Mouse (Mus musculus) embryonic facial prominence, embryonic 11.5 days (tissue): ENCODE measurements around the gene C1qtnf1. TPM values are rescaled to one million over a fixed set of nuclear protein-coding genes. Genes with fewer than 3 reads are reported as not detected.

Experiments used
- ATAC-seq: fragments of 200-750 bp; cut with Nextera tagmentation; replicated peaks from 2 replicates; pipeline ENCODE4 v1.8.0; 2017; ENCODE audit warnings: low read depth; ENCODE audit not compliant: insufficient number of reproducible peaks, low FRiP score, low TSS enrichment
- DNase-seq: peaks from one replicate; pipeline ENCODE4 v3.0.0-alpha.2; 2015; ENCODE audit warnings: low spot score
- H3K27ac ChIP-seq: fragments of 300-500 bp; sonication (generic); replicated peaks from 2 replicates; pipeline ENCODE4 v1.5.1; 2014; ENCODE audit warnings: mild to moderate bottlenecking, low read depth, low read length, control low read depth
- H3K27me3 ChIP-seq: fragments of 300-500 bp; sonication (generic); 2 replicates; pipeline ENCODE4 v1.6.1; 2014; ENCODE audit warnings: mild to moderate bottlenecking, low read length, moderate library complexity, mixed read lengths; ENCODE audit not compliant: control insufficient read depth, insufficient read depth
- H3K36me3 ChIP-seq: fragments of 300-500 bp; sonication (generic); replicated peaks from 2 replicates; pipeline ENCODE4 v1.6.1; 2014; ENCODE audit warnings: low read depth, mild to moderate bottlenecking, low read length, moderate library complexity, mixed read lengths; ENCODE audit not compliant: control insufficient read depth, insufficient read depth
- H3K4me1 ChIP-seq: fragments of 300-500 bp; sonication (generic); 2 replicates; pipeline ENCODE4 v1.6.1; 2014; ENCODE audit warnings: low read length, mixed read lengths; ENCODE audit not compliant: control insufficient read depth, insufficient read depth
- H3K4me2 ChIP-seq: fragments of 300-500 bp; sonication (generic); 2 replicates; pipeline ENCODE4 v1.6.1; 2014; ENCODE audit warnings: low read depth, mild to moderate bottlenecking, control low read depth, low read length, moderate library complexity
- H3K4me3 ChIP-seq: fragments of 300-500 bp; sonication (generic); 2 replicates; pipeline ENCODE4 v1.5.1; 2014; ENCODE audit warnings: low read depth, low read length, control low read depth
- H3K9ac ChIP-seq: fragments of 300-500 bp; sonication (generic); replicated peaks from 2 replicates; pipeline ENCODE4 v1.6.1; 2014; ENCODE audit warnings: mild to moderate bottlenecking, control low read depth, low read length
- H3K9me3 ChIP-seq: fragments of 300-500 bp; sonication (generic); replicated peaks from 2 replicates; pipeline ENCODE4 v1.6.1; 2016; ENCODE audit warnings: mild to moderate bottlenecking, low read length, inconsistent platforms, mixed read lengths; ENCODE audit not compliant: control insufficient read depth
- WGBS: fragments of 180-500 bp; shearing (Covaris S2); extraction: QIAGEN DNeasy Blood & Tissue Kit; methylation state at CpG from one replicate; pipeline ENCODE4 v1.1.7; 2014; 5-methylcytosine and 5-hydroxymethylcytosine counted together
- polyA plus RNA-seq: library from polyadenylated mRNA; unstranded; fragments of >200 nt; fragmentation: Nextera tagmentation; extraction: Ambion mirVana; gene quantifications from 2 replicates; pipeline ENCODE4 v1.2.1, GENCODE M21; 2014

The C1qtnf1 gene
- polyA plus RNA-seq, 1 experiment from 2014 or later = 5.0 TPM

DNA sequence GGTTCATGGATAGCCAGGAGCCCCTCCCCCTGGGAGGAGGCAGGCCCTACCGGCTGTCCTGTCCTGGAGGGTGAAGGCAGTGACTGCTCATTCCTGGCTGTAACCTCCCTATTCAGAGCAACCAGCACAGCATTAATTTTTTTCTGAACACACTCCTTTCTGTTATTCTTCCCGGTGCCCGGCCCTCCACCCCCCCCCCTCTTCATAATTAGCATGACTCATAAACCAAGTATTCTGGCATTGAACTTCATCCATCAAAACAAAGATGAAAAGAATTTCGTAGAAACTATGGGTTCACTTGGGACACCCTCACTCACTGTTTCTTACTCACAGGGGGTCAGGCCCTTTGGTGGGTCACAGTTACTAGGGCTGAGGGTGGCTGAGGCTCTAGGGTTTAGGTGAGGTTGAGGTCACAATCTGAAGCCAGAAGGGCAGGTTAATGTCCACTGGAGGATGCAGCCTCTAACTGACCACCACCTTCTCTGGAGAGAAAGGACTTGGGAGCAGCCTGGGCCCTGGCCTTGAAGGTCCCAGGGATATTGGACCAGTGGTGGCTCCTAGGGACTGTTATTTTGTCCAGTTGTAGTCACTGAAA lies 2.4 kb downstream of the C1qtnf1 start:
- H3K9me3 ChIP-seq = no peaks in the 10 kb centered on the region
- H3K4me3 ChIP-seq = no peak overlapping the region
- no peak overlapping the region for H3K9ac ChIP-seq
- H3K27ac ChIP-seq = no peak overlapping the region
- H3K4me1 ChIP-seq = peaks cover 14% of the 10 kb centered on the region
- WGBS = 50% methylated on average over 4 of the region's 4 CpGs
- H3K4me2 ChIP-seq = no peak overlapping the region
- ATAC-seq (no peak), DNase-seq (no peak)
- no peaks in the 10 kb centered on the region for H3K36me3 ChIP-seq
- H3K27me3 ChIP-seq = no peaks in the 10 kb centered on the region

DNA sequence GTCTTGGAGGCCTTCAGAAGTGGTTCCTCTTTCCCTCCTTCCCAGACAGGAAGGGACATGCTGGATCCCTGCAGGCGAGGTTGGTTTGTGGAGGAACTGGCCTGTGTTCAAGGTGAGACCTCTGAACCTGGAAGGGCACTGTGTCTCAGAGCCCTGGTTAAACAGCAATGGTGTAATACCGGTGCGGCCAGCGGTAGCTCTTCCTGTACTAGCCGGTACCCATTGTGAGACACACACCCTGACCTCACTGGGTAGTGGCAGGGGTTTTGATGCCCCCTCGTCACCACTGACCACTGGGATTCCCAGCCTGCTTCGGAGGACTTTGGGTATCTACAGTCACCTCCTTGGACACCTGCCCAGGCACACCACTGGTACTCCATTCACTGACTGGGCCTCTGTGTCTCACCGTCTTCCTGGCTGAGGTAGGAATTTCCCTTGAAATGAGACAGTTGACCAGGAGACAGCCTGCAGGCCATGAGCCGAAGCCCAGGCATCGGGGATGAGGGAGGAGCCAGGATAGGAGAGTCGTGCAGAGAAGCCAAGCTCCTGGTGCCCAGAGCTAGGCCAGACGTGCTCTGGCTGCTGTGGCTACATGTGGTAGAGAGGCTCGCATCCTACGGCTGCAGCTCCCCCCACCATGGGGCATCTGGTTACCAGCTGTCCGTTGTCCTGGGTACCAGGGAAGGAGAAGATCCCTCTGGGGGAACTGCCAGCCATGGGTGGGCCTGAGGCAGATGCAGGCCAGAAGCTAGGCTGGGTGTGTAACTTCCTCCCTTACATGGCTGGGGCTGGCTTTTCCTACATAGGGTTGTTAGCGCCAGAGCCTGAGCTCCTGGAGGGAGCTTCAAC lies 3.3 kb downstream of the C1qtnf1 start:
- Histone ChIP-seq H3K4me1 (peaks cover 14% of the 10 kb centered on the region), H3K27ac (no peak overlapping the region)
- DNase-seq = peak; percentile 38

DNA sequence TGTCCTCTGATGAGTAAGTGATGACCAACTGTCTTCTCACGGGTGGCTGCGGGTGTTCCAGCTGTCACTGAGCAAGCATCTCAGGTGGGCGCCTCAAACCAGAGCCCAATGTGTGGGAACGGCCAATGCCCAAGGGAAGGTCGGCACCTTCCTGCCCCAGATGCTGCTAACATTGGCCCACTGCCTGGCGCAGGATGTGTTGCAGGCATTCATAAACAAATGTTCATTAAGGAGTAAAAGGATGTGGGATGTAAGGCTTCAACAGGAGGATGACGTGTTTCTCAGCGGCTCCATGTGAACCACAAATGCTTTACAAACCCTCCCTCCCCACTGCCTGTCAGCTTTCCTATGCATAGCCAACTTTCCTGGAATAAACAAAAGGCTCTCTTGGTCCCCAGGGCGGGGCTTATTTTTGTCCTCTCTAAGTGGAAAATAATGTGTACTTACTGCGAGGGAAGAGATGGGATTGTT lies 5.4 kb downstream of the C1qtnf1 start:
- ATAC-seq (no peak), DNase-seq (no peak)
- no peaks in the 10 kb centered on the region for H3K9me3 ChIP-seq
- H3K9ac ChIP-seq = no peak overlapping the region
- H3K4me2 ChIP-seq = no peak overlapping the region; the same call in 1 of the 2 replicates
- H3K27me3 ChIP-seq = no peaks in the 10 kb centered on the region
- H3K27ac ChIP-seq = no peak overlapping the region
- 78% methylated on average over 10 of the region's 10 CpGs for WGBS
- H3K4me3 ChIP-seq = no peak overlapping the region
- H3K4me1 ChIP-seq = peaks cover 8% of the 10 kb centered on the region
- no peaks in the 10 kb centered on the region for H3K36me3 ChIP-seq

More for the DNA sequence above, 3.3 kb downstream of the C1qtnf1 start:
- Histone ChIP-seq H3K9ac (no peak overlapping the region), H3K36me3 (no peaks in the 10 kb centered on the region), H3K4me2 (no peak overlapping the region), H3K4me3 (no peak overlapping the region), H3K9me3 (no peaks in the 10 kb centered on the region), H3K27me3 (no peaks in the 10 kb centered on the region)
- WGBS = 66% methylated on average over 16 of the region's 16 CpGs
- no peak for ATAC-seq

DNA sequence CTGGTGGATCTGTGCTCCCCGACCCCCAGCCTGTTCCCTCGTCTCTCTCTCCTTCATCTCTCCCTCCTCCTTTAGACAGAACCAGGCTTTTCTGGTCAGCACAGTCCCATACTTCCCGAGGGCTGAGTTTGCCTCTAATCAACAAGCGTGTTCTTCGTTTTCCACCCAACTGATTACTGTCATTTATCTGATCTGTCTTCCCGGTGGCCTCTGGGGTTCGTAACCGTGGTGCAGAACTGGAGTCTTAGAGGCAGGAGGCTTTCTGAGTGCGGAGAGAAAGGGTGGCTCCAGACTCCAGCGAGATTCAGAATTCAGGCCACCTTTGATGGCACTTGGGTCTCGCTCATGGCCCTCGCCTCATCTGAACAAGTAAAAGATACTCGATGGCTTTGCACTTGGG lies 6.1 kb downstream of the C1qtnf1 start:
- no peak for ATAC-seq
- WGBS = 45% methylated on average over 13 of the region's 13 CpGs
- H3K4me2 ChIP-seq = peak overlapping the region; percentile 13; the same call in 1 of the 2 replicates
- no peak for DNase-seq
- no peak overlapping the region for H3K4me3 ChIP-seq
- no peak overlapping the region for H3K9ac ChIP-seq
- H3K4me1 ChIP-seq = peaks cover 7% of the 10 kb centered on the region
- no peaks in the 10 kb centered on the region for H3K36me3 ChIP-seq
- H3K27ac ChIP-seq = no peak overlapping the region
- H3K9me3 ChIP-seq = no peaks in the 10 kb centered on the region
- H3K27me3 ChIP-seq = no peaks in the 10 kb centered on the region

DNA sequence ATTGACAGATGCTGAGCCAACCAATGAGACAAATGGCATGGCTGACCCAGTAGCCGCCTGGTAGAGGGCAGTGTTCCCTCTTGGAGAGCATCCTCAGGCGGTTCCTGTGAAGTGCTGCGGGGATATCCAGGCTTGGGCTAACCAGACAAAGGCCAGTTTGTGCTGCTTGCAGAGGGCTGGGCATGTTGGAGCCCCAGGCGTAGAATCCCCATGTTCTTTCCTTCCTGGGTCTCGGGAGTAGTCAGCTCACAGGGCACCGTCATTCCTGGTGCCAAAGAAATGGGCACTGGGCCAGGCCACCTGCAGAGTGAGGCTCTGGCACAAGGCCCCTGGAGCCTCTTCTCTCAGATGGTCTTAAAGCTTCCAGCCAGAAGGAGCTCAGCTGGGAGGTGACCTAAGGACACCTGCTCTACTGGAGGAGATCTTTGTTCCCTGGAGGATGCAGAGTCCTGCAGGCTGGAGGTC lies 8.5 kb downstream of the C1qtnf1 start:
- Histone ChIP-seq H3K4me2 (no peak overlapping the region), H3K27me3 (no peaks in the 10 kb centered on the region), H3K36me3 (no peaks in the 10 kb centered on the region), H3K4me3 (no peak overlapping the region), H3K9ac (no peak overlapping the region), H3K9me3 (no peaks in the 10 kb centered on the region), H3K4me1 (peaks cover 7% of the 10 kb centered on the region), H3K27ac (no peak overlapping the region)
- ATAC-seq (no peak), DNase-seq (no peak)
- 32% methylated on average over 6 of the region's 6 CpGs for WGBS

DNA sequence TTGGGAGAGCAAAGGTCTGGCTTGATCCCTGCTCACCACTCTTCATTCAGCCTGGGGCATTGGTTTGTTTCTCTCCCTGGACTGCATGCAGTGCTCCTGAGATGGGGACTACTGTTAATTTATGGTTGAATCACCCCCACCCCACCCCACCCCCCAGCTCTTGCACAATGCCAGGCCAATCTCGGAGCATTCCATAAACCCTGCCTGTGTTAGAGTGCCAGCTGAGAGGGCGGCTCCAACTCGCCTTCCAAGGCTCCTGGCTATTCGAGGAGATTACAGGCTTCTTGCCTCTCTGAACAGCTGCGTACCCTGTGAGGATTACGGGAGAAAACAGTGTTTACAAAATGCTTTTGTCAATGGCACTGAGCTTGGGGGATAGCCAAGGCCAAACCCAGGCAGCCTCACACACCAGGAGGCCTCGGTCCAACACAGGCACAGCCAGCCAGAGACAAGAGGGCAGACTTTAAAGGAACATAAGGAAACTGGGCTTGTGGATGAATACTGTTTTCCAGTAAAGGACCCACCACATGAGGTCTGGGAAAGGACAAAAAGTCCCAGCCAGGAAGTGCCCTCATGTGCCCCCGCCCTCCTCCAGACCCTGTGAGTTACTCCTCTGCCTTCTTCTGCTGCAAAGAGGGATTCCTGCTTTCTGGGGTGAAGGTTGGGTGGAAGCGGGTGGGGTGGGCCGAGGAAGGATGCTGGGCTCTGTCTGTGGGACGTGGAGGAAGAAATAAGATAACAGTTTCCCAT lies 10.8 kb downstream of the C1qtnf1 start:
- no peak overlapping the region for H3K27ac ChIP-seq
- no peaks in the 10 kb centered on the region for H3K9me3 ChIP-seq
- H3K4me2 ChIP-seq = no peak overlapping the region
- H3K36me3 ChIP-seq = no peaks in the 10 kb centered on the region
- ATAC-seq (no peak), DNase-seq (peak; percentile 42)
- H3K9ac ChIP-seq = no peak overlapping the region
- 35% methylated on average over 11 of the region's 11 CpGs for WGBS
- H3K27me3 ChIP-seq = no peaks in the 10 kb centered on the region
- peaks cover 7% of the 10 kb centered on the region for H3K4me1 ChIP-seq
- no peak overlapping the region for H3K4me3 ChIP-seq

DNA sequence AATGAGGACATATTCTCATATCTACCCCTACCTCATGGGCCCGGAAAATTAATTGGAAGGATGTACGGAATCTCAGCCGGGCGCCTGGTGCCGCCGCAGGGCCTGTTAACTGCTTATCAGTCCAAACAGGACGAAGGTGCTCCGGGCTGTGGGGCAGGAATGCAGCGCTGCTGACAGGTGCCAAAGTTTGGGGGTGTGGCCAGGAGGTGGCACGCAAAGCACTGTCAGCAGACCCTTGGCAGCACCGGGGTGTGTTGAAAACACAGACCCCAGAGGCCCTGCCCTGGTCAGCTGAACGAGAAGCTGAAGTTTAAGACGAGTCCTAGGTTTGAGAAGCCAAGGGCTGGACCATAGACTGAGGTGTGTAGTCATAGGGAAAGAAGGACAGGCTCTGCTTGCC lies 14.7 kb downstream of the C1qtnf1 start:
- no peaks in the 10 kb centered on the region for H3K36me3 ChIP-seq
- no peak for DNase-seq

More for the DNA sequence above, 14.7 kb downstream of the C1qtnf1 start:
- ATAC-seq = no peak
- WGBS = 80% methylated on average over 13 of the region's 13 CpGs
- Histone ChIP-seq H3K4me2 (no peak overlapping the region), H3K4me3 (no peak overlapping the region), H3K4me1 (peaks cover 2% of the 10 kb centered on the region; the same call in 1 of the 2 replicates), H3K9ac (no peak overlapping the region; the same call in 1 of the 2 replicates), H3K27me3 (no peaks in the 10 kb centered on the region), H3K27ac (no peak overlapping the region), H3K9me3 (no peaks in the 10 kb centered on the region)
